Mouse (Mus musculus) MEL (cell line): ENCODE measurements at regions not wholly inside any gene's neighbourhood (a gene's known extent, or its start where the extent isn't known, plus 50 kb on each side); places are given as distances from the start of the nearest gene placed in this dataset.

Experiments used
- CHD1 ChIP-seq: IDR thresholded peaks from 2 replicates; pipeline ENCODE4 v1.6.1; 2012; ENCODE audit warnings: low read depth, mild to moderate bottlenecking, inconsistent platforms, low read length, improper control_type of control experiment
- CTCF ChIP-seq, 3 experiments: IDR thresholded peaks in 2 of 3; conservative IDR thresholded peaks in 1 of 3; 2 replicates each; pipeline ENCODE4 v1.5.1; 2011 to 2012; ENCODE audit warnings: low read length in 3 of 3, low read depth in 2 of 3, mild to moderate bottlenecking in 2 of 3, improper control_type of control experiment in 1 of 3, inconsistent platforms in 1 of 3, mixed read lengths in 1 of 3, moderate library complexity in 1 of 3; ENCODE audit not compliant: control insufficient read depth in 1 of 3, insufficient read depth in 1 of 3, poor library complexity in 1 of 3, severe bottlenecking in 1 of 3
- KAT2A ChIP-seq: conservative IDR thresholded peaks from 2 replicates; pipeline ENCODE4 v1.6.1; 2012; ENCODE audit warnings: low read depth, low read length, improper control_type of control experiment, inconsistent platforms
- MAX ChIP-seq: IDR thresholded peaks from 2 replicates; pipeline ENCODE4 v1.6.1; 2011; ENCODE audit warnings: low read length, improper control_type of control experiment
- MAZ ChIP-seq: IDR thresholded peaks from 2 replicates; pipeline ENCODE4 v1.6.1; 2012; ENCODE audit warnings: low read depth, mild to moderate bottlenecking, inconsistent platforms, low read length, improper control_type of control experiment
- TAL1 ChIP-seq: IDR thresholded peaks from 2 replicates; pipeline ENCODE4 v1.6.1; 2012; ENCODE audit warnings: mild to moderate bottlenecking, inconsistent platforms, low read length, moderate library complexity, mixed read lengths
- UBTF ChIP-seq: IDR thresholded peaks from 2 replicates; pipeline ENCODE4 v1.6.1; 2012; ENCODE audit warnings: low read depth, mild to moderate bottlenecking, inconsistent platforms, low read length, improper control_type of control experiment, moderate library complexity, borderline replicate concordance; ENCODE audit not compliant: insufficient read depth
- USF2 ChIP-seq, 2 experiments: IDR thresholded peaks; 2 replicates each; pipeline ENCODE4 v1.6.1; 2011 to 2012; ENCODE audit warnings: improper control_type of control experiment in 2 of 2, low read length in 2 of 2, borderline replicate concordance in 1 of 2, inconsistent platforms in 1 of 2, low read depth in 1 of 2, mild to moderate bottlenecking in 1 of 2; ENCODE audit not compliant: insufficient read depth in 1 of 2

DNA sequence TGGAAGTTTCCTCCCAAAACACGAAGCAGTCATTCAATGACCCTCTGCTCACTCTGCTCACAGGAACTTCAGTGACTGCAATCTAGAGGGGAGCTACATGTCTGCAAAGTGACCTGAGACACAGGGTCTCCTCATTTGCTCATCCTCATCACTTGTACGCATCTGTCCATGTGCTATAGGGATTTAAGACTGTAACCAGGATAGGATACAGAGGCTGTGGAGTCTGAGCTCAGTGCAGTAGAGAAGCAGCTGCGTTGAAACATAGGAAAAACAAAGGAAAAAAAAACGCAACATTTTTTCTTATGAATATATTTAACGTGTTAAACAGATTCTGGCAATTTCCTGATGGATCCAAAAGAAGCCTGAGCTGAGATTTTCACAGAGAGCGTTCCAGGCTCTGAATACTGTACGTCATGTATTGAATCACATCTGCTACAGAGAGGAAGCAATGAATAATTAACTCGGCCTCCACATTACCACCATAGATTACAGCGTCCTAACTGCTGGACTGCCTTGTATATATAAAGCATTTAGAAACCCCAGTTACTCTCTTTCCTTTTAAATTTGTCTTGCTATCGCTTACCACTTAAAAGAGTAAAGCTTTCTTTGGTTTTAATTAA is 183.7 kb upstream of the Gm12695 start:
- TF ChIP-seq TAL1 (no peak), CTCF (IDR thresholded peaks at IDR 0.05 in 2 of 3, conservative IDR thresholded peaks at IDR 0.05 in 1 of 3; ENCODE audit: control insufficient read depth in 1 of 3, insufficient read depth in 1 of 3, low read depth in 2 of 3, low read length in 3 of 3, poor library complexity in 1 of 3, severe bottlenecking in 1 of 3) (no peak), MAX (no peak), USF2 (IDR thresholded peaks at IDR 0.05; ENCODE audit: borderline replicate concordance in 1 of 2, insufficient read depth in 1 of 2, low read depth in 1 of 2, low read length in 2 of 2) (no peak), KAT2A (no peak), CHD1 (no peak), MAZ (no peak), UBTF (no peak)
